Mouse (Mus musculus): ENCODE data around the gene Rps6ka5. TPM values are rescaled to one million over a fixed set of nuclear protein-coding genes. Genes with fewer than 3 reads are reported as not detected.

Gene Rps6ka5
- total and polyA plus RNA-seq, 3 experiments = 0.92 to 3.3 TPM; not detected in 1

DNA sequence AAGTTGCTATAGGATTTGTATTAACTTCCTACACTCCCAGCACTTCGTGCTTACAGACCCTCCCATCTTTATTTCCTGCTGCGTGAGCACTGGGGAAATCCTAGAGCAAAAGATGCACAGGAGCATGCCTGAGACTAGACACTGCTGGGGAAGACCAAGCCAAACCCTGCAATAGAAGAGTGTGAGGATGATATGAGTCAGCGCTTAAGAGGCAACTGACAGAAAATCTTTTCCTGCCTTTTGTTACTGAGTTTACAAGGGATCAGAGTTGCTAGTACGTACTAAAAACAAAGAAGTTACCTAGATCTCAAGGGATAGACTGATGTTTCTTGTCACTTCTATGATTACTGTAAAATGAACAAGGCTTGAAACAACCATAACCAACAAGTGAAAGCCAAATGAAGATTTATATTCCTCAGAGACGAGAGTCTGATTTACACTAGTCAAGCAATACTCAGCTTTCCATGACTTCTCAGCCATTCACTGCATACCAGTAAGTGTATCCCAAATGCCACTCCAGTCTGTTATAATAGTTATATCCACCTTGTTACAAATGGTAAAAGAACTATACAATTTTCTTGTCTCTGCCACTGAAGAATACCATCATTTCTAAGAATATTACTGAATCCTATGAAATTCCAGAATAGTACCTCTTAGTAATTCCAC is 21.6 kb downstream of the Rps6ka5 start:
- Histone ChIP-seq H3K4me1 (ENCODE audit: control insufficient read depth in 1 of 2, insufficient read depth in 2 of 2, low read length in 2 of 2) (peaks cover 8% of the 10 kb centered on the region in 2 experiments), H3K9ac (ENCODE audit: control insufficient read depth, low read depth, low read length, poor library complexity, severe bottlenecking) (no peak overlapping the region), H3K4me3 (ENCODE audit: control insufficient read depth in 1 of 2, insufficient read depth in 1 of 2, low read depth in 2 of 2, low read length in 2 of 2) (no peak overlapping the region), H3K36me3 (ENCODE audit: control insufficient read depth in 1 of 2, insufficient read depth in 2 of 2, low read length in 2 of 2) (peaks cover 0 to 12% of the 10 kb centered on the region in 2 experiments; a peak in 2 of 4 replicates), H3K27ac (ENCODE audit: control insufficient read depth, low read depth, low read length) (no peak overlapping the region), H3K9me3 (replicated peaks; ENCODE audit: insufficient read depth, low read length) (no peaks in the 10 kb centered on the region), H3K27me3 (ENCODE audit: control insufficient read depth in 1 of 2, insufficient read depth in 2 of 2, low read length in 2 of 2) (no peaks in the 10 kb centered on the region), H3K79me2 (ENCODE audit: control insufficient read depth, insufficient read depth, low read length, poor library complexity) (no peaks in the 10 kb centered on the region)
- TF ChIP-seq POLR2A (IDR thresholded peaks at IDR 0.05; ENCODE audit: control insufficient read depth in 1 of 2, insufficient read depth in 1 of 2, low read depth in 1 of 2, low read length in 2 of 2, poor library complexity in 1 of 2) (no peak), NELFE (IDR thresholded peaks at IDR 0.05; ENCODE audit: low read depth, low read length) (no peak), POLR2AphosphoS5 (IDR thresholded peaks at IDR 0.05; ENCODE audit: borderline replicate concordance, low read depth, low read length) (no peak), USF2 (IDR thresholded peaks at IDR 0.05; ENCODE audit: borderline replicate concordance in 1 of 2, insufficient read depth in 1 of 2, low read depth in 1 of 2, low read length in 2 of 2) (no peak), MYB (IDR thresholded peaks at IDR 0.05; ENCODE audit: low read depth, low read length) (no peak), USF1 (IDR thresholded peaks at IDR 0.05; ENCODE audit: low read depth, low read length) (no peak), CTCF (IDR thresholded peaks at IDR 0.05 in 2 of 3, conservative IDR thresholded peaks at IDR 0.05 in 1 of 3; ENCODE audit: control insufficient read depth in 1 of 3, insufficient read depth in 1 of 3, low read depth in 2 of 3, low read length in 3 of 3, poor library complexity in 1 of 3, severe bottlenecking in 1 of 3) (no peak), ZNF384 (IDR thresholded peaks at IDR 0.05; ENCODE audit: low read depth, low read length) (no peak), MAZ (IDR thresholded peaks at IDR 0.05; ENCODE audit: low read depth, low read length) (no peak), KAT2A (conservative IDR thresholded peaks at IDR 0.05; ENCODE audit: low read depth, low read length) (no peak), E2F4 (IDR thresholded peaks at IDR 0.05; ENCODE audit: borderline replicate concordance, low read depth, low read length) (no peak), TAL1 (IDR thresholded peaks at IDR 0.05; ENCODE audit: low read length) (no peak), ELF1 (IDR thresholded peaks at IDR 0.05; ENCODE audit: low read depth, low read length) (no peak), ZMIZ1 (IDR thresholded peaks at IDR 0.05; ENCODE audit: low read depth, low read length) (no peak)
- no peak for DNase-seq (ENCODE audit: low read depth, low spot score)

DNA sequence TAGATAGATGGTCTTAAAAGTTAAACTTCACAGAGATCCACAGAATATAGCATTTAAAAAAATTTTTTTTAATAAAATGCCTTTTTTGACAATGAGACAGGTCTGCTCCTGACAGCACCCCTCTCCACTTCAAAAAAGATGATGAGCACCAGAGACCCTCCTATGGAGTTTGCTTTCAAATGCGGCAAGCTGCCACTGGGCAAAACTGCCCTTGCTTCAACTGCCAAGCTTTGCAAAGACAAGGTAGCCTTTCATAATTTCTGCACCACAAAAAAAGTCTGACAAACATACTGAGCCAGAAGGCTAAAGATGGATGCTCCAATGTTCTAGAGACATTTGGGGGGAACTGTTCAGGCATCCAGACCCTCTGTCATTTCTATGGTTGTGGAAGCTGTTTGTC is 28.8 kb downstream of the Rps6ka5 start:
- Histone ChIP-seq H3K9ac (ENCODE audit: control insufficient read depth, low read depth, low read length, poor library complexity, severe bottlenecking) (no peak overlapping the region), H3K36me3 (ENCODE audit: control insufficient read depth in 1 of 2, insufficient read depth in 2 of 2, low read length in 2 of 2) (no peaks in the 10 kb centered on the region), H3K4me1 (ENCODE audit: control insufficient read depth in 1 of 2, insufficient read depth in 2 of 2, low read length in 2 of 2) (no peaks in the 10 kb centered on the region; a peak in 1 of 4 replicates), H3K79me2 (ENCODE audit: control insufficient read depth, insufficient read depth, low read length, poor library complexity) (no peaks in the 10 kb centered on the region), H3K9me3 (replicated peaks; ENCODE audit: insufficient read depth, low read length) (no peaks in the 10 kb centered on the region), H3K27ac (ENCODE audit: control insufficient read depth, low read depth, low read length) (no peak overlapping the region), H3K27me3 (ENCODE audit: control insufficient read depth in 1 of 2, insufficient read depth in 2 of 2, low read length in 2 of 2) (no peaks in the 10 kb centered on the region), H3K4me3 (ENCODE audit: control insufficient read depth in 1 of 2, insufficient read depth in 1 of 2, low read depth in 2 of 2, low read length in 2 of 2) (no peak overlapping the region)
- TF ChIP-seq MYB (IDR thresholded peaks at IDR 0.05; ENCODE audit: low read depth, low read length) = no peak
- TF ChIP-seq ZC3H11A (IDR thresholded peaks at IDR 0.05; ENCODE audit: low read depth, low read length) = no peak
- no peak for TF ChIP-seq NELFE (IDR thresholded peaks at IDR 0.05; ENCODE audit: low read depth, low read length)
- TF ChIP-seq TBP (IDR thresholded peaks at IDR 0.05; ENCODE audit: low read depth, low read length) = no peak
- no peak for TF ChIP-seq ETS1 (IDR thresholded peaks at IDR 0.05; ENCODE audit: low read depth, low read length)
- no peak for TF ChIP-seq SMC3 (IDR thresholded peaks at IDR 0.05; ENCODE audit: low read depth, low read length)
- no peak for TF ChIP-seq POLR2A (IDR thresholded peaks at IDR 0.05; ENCODE audit: control insufficient read depth in 1 of 2, insufficient read depth in 1 of 2, low read depth in 1 of 2, low read length in 2 of 2, poor library complexity in 1 of 2)
- TF ChIP-seq CHD2 (IDR thresholded peaks at IDR 0.05; ENCODE audit: low read length) = no peak
- no peak for TF ChIP-seq RCOR1 (IDR thresholded peaks at IDR 0.05; ENCODE audit: low read depth, low read length)
- no peak for TF ChIP-seq JUND (IDR thresholded peaks at IDR 0.05; ENCODE audit: low read depth, low read length)
- TF ChIP-seq MAZ (IDR thresholded peaks at IDR 0.05; ENCODE audit: low read depth, low read length) = no peak
- no peak for TF ChIP-seq MAX (IDR thresholded peaks at IDR 0.05; ENCODE audit: low read length)
- no peak for TF ChIP-seq CHD1 (IDR thresholded peaks at IDR 0.05; ENCODE audit: low read depth, low read length)
- no peak for TF ChIP-seq MEF2A (IDR thresholded peaks at IDR 0.05; ENCODE audit: extremely low read depth, insufficient replicate concordance, low read depth, low read length, poor library complexity, severe bottlenecking)
- no peak for TF ChIP-seq USF1 (IDR thresholded peaks at IDR 0.05; ENCODE audit: low read depth, low read length)
- TF ChIP-seq EP300 (IDR thresholded peaks at IDR 0.05; ENCODE audit: low read depth in 1 of 2, low read length in 2 of 2) = no peak
- no peak for TF ChIP-seq ELF1 (IDR thresholded peaks at IDR 0.05; ENCODE audit: low read depth, low read length)
- TF ChIP-seq POLR2AphosphoS5 (IDR thresholded peaks at IDR 0.05; ENCODE audit: borderline replicate concordance, low read depth, low read length) = no peak
- TF ChIP-seq USF2 (IDR thresholded peaks at IDR 0.05; ENCODE audit: borderline replicate concordance in 1 of 2, insufficient read depth in 1 of 2, low read depth in 1 of 2, low read length in 2 of 2) = no peak
- no peak for DNase-seq (ENCODE audit: low read depth, low spot score)

Data from MEL (cell line).